Mouse (Mus musculus): ENCODE results near the gene Gcnt2.

DNA sequence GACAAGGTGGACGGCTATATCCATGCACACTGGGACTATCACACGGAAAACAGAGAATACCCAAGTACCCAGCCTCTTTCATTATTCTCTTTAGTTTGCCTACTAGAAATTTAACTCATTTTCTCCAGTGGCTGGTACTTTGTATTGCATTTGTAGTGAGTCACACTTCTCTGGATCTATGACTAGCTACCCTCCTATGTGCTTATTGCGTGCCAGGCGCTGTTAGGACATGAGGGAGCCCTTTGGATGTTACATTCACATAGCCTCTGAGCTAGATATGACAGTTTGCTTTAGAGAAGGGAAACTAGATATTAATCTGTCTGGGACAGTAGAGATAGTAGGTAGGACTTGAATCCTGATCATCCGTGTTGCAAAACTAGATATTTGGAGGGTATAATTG is 126.5 kb downstream of the Gcnt2 start:
- TF ChIP-seq POLR2A (IDR thresholded peaks at IDR 0.05; ENCODE audit: insufficient read length, low read depth) (no peak), E2F4 (IDR thresholded peaks at IDR 0.05; ENCODE audit: insufficient read depth) (no peak), MAX (IDR thresholded peaks at IDR 0.05; ENCODE audit: low read depth) (no peak), MYOG (IDR thresholded peaks at IDR 0.05; ENCODE audit: control insufficient read depth in 1 of 3, insufficient read depth in 1 of 3, insufficient read length in 2 of 3, low read depth in 2 of 3) (no peak), POLR2AphosphoS2 (IDR thresholded peaks at IDR 0.05; ENCODE audit: insufficient read length, low read depth) (no peak), USF1 (IDR thresholded peaks at IDR 0.05; ENCODE audit: low read depth) (no peak), MYOD1 (IDR thresholded peaks at IDR 0.05; ENCODE audit: control insufficient read depth in 1 of 3, insufficient read length in 2 of 3, low read depth in 2 of 3) (no peak), TCF12 (IDR thresholded peaks at IDR 0.05; ENCODE audit: insufficient read depth, poor library complexity, severe bottlenecking) (no peak)

Measured in myocyte (in vitro differentiated cells).